Mouse (Mus musculus): ENCODE measurements around the gene Kctd21. TPM values are rescaled to one million over a fixed set of nuclear protein-coding genes. Genes with fewer than 3 reads are reported as not detected.

Gene Kctd21
- total RNA-seq, 2 experiments from 2014 or later: 0.92 to 1.1 TPM

DNA sequence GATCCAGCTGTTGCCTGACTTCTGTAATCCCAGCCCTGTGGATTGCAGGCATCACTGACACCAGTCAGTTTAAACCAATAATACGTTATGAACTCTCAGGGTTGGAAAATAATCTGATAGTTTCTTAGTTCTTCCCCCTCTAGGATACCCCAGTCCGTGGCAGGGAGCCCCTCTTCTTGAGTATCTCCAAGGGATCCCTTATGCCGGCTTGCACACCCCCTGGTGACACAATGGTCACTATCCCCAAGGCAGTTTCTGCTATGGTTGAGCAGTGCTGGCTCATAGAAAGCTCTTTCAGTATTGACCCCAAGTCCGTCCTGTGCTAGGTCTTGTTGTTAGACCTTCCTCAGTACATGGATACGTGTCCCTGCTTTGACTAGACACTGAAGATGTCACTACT is 16.7 kb downstream of the Kctd21 start:
- DNase-seq: no peak

DNA sequence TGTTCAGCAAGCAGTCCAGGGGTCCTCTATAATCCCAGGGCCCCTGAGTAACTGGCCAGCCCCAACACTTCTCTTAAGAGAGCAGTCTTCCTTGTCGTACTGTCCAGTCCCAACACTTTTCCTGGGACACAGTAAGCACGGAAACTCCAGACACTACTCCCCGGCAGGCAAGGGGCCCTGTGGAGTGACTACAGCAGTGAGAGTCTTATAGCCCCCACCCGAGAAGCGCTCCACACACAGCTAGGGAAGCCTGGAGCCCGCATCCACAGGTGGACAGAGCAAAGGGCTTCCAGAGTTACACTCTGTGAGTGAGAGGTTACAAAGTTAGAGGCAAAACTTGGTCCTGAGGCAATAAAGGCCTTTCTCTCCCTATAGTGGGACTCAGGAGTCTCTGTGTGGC is 17.3 kb downstream of the Kctd21 start:
- DNase-seq: no peak

DNA sequence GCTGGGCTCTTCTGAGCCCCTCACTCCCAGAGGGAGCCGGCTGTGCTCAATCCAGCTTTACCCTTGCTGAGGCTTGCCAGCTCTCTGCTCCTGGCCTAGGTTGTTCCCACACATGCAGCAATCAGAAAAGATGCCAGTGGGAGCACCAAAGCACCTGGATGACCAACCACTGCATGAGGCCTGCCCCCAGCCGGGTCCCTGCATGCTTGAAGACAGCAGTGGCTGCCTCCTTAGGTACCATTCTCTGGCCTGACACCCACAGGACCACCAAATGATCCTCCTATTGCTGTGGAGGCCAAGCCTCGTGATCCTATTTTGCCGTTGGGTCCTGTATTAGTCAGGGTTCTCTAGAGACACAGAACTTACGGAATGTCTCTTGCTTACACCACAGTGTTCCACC is 18.8 kb downstream of the Kctd21 start:
- DNase-seq: no peak

DNA sequence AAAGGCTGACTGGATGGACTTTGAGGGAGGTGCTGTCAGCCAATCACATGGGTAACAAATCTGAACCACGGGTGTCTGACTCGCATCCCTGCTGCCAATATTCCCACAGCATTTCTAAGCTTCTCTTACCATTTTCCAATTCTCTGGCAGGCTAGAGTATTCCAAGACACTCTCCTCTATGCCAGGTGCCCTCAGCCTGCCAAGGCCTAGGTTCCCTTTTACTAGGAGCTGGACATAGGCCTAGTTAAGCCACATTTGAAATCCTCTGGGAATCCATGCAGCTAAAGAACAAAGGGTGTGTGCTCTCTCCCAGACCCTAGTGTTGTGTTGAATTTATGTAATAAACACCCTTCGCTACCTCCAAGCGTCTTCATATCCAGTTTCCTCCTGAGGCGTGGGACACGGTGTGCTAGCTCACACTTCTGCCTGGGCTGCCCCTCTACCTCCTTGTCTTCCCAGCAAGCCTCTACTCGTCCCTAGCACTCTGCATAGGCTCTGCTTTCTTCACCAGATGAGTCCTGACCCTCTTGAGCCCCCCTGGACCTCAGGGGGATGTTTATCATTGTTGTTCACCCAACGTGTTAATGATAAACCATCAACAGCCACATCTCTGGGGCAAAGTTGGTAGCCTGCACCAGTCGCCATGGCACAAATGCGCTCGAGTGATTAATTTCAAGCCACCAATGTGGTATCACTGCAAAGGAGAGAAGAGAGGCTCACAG is 19.8 kb downstream of the Kctd21 start:
- DNase-seq: no peak

DNA sequence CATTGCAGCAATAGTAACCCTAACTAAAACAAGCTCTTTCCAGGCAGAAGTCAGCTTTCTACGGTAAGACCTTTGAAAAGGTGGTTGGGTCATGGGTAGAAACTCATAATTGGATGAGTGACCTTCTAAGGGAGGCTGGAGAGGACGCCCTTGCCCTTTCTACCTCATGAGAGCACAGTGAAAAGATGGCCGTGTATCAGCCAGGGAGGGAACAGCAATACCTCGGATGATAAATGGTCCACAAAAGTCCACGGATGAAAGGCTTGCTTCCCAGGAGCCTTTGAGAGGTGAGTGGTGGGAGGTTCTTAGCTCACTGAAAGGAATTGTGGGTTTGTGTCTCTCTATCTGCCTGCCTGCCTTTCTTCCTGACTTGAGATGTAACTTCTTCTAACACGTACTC is 21.2 kb downstream of the Kctd21 start:
- no peak for DNase-seq

DNA sequence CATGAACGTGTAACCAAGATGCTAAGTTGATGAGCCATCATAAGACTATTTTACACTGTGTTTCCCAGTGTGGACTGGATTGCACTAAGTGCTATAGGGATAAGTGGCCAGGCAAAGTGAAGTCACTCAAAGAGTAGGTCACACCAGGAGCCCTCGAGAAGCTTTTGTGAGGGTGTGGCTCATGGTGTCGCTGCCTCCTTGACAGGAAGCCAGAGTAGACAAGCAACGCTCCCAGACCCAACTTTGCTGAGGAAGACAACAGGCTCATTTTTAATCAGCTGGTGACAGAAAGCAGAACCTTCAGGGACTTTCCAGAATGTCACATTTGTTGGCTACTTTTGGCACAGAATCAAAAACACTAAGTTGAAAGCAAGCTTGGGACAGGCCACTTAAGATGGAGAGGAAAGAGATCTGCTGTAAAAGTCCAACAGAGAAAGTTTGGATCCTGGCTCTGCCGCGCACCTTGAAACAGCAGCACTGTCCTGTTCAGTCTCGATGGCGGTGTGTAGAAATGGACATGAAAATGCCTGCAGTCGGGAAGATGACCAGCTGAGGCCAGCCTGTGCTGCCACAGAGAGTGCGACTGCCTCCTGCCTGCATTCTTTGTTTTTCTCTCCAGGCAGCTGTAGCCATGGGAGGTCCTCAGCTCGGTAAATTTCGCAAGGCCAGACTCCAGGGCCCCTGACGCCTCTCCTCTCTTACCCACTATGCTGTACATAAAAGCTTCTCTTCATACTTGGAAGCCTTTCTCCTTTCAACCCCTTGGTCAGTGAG is 23.1 kb downstream of the Kctd21 start:
- DNase-seq: peak; percentile 44

DNA sequence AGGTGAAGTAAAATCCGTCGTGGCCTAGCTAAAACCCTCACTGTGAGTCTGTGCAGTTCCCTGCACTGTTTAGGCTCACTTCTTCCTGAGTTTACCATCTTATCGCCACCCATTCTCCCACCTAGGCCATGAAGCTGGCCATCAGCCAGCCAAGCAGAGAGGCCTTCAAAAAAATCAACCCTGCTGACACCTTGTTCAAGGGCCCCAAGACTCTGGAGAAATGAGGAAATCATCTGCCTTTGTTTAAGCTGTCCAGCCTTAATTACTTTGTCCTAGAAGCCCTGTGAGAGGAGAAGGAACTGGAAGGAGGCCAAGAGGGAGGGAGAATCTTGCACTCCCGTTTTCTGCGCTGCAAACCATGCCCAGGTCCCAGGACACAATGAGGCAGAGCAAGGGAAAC is 24.1 kb downstream of the Kctd21 start:
- DNase-seq: no peak

DNA sequence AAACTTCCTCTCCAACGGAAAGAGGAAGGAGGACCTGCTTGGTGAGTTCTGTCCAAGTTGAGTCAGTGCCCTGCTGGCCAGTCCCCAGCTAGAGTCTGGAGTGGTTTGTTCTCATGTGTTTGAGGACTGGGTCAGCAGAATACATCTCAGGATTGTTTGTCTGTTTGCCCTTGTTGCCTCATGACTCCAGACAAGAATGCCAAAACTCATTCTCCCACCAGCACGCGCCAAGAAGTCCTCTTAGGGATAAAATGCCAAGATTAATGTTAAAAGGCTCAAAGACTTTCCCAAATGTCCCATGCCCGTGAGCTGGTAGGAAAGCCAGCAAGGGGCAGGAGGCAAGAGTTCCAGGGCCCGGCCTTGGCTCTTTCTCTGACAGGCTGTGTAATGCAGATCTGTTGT is 24.7 kb downstream of the Kctd21 start:
- peak; percentile 27 for DNase-seq

DNA sequence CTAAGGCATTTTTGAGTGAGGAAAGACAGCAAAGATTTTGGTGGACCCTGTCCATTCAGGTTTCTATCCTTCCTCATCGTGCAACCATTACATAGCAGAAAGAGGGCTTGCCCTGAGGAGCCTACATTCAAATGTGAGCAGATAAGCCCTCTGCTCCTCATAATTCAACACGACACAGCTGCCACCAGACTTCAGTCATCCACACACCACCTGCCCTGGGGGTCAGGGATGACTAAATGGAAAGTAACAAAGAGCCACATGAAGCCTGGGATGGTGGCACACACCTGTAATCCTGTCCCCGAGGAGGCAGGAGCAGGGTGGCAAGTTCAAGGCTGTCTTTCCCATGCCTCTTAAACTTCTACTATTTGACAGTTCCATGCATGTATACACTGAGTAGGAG is 25.7 kb downstream of the Kctd21 start:
- DNase-seq: no peak

DNA sequence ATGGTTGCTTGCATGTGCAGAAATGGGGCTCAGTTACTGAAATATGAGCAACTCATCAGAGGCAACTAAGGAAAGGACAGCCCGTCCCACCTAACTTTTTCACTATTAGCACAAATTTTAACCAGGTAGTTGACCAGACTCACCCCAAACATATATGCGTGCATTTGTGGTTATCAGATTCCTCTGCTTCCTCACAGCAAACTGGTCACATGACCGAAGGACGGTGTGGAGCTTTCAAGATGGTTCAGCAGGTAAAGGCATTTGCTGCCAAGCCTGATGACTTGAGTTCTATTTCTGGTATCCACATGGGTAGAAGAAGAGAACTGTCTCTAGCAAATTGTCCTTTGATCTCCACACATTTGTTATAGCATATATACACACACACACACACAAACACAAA is 26.2 kb downstream of the Kctd21 start:
- DNase-seq: no peak

DNA sequence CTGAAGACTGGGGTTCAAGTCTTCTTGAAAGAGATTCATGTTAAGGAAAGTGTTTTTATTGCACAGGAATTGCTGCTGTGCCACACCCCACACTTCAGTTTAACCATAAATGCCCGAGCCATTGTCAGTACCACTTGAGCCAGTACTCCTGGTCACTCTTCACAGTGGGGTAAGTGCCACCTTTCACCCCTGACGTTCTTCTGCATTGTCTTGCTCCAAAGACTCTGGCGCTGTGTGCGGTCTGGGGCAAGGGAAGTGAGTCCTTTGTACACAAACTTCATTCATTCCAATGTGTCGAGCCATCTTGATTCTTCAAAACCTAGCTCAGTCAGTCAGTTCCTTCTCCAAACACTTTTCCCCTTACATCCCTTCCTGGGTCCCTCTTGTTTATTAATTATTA is 28.0 kb downstream of the Kctd21 start:
- no peak for DNase-seq

DNA sequence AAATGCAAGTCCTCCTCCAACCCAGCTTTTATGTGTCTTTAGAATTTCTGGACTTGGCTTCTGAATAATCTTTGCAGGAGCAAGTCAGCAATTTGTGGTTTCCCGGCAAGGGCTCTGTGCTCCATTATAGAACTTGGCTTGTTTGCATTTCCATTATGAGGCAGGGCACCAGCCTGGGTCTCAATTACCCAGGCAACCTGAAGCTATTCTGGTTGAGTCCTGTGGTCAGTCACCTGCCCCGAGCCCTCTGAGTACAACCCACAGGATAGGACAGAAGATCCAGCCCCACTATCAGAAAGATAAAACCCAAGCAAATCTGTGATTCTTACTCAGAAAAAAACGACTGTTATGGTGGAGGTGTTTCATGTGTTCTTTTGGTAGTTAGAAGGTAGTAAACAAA is 28.8 kb downstream of the Kctd21 start:
- no peak for DNase-seq

DNA sequence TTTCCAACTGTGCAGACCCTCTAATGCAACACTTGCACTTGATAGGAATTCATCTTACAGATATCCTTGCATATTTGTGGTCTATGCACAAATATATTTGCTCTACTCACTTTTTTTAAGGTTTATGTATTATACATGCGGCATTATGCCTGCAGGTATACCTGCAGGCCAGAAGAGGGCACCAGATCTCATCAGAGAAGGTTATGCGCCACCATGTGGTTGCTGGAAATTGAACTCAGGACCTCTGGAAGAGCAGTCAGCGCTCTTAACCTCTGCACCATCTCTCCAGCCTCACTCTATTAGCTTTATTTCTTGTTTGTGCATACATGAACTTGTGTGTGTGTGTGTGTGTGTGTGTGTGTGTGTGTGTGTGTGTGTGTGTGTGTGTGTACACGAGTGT is 29.3 kb downstream of the Kctd21 start:
- peak; percentile 56 for DNase-seq

DNA sequence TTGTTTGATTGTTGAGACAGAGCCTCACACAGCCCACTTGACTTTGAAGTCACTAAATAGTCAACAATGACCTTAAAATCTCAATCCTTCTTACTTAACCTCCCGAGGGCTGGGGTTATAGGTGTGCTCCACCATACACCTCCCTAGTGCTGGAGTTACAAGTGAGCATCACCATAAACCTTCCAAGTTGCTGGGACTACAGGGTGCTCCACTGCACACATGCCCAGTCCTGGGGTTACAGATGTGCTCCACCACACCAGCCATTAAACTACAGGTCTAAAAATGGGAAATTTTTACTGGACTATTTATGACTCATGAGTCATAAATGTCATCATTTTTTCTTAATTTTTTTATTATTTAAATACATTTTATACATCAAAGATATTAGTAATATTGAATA is 33.8 kb downstream of the Kctd21 start:
- DNase-seq: no peak

DNA sequence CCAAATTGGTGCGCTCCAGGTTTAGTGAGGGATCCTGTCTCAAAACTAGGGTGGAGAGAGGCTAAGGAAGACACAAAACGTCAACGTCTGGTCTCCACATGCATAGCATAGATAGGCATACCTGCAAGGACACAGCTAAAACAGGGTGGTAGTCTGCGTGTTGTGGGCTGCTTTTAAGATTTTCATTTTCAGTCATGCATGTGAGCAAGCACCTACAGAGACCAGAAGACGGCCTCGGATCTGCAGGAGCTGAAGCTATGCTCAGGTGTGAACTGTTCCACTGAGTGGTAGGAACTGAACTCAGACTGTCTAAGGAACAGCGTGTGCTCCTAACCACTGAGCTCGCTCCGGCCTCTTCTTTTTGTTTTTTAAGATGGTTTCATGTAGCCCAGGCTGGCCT is 43.0 kb downstream of the Kctd21 start:
- DNase-seq: no peak

DNA sequence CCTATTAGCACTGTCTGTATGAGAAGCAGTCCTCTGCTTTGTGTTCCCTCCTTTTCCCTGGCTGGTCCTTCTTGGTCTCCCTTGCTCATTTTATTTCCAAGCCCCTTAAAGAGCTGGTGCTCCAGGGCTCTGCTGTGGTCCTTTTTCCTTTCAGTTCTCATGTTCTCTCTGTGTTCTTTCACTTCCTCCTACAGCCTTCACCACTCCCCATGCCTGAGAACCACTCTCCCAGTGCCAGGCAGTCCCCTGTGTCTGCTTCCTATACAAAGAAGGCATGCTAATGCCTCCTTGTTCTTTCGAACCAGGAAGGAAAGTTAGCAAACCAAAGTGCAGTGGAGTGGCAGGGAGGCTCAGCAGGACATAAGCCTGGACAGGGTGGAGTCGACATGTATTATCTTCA is 43.8 kb downstream of the Kctd21 start:
- DNase-seq: no peak

DNA sequence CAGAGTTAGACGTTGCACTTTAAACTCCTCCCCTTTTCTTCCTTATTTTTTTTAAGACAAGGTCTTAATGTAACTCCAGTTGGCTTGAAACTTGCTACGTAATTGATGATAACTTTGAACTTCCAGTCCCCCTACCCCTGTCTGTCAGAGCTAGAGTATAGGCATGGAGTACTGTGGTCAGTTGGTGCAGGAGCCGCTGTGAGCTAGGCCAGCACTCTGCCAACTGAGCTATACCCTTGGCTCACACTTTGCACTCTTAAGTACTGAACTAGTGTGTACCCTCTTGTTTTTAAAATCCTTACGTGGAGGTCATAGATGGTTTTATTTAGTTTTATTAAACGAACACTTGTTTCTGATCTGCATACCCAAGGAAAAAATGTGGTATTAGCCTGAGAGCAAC is 47.2 kb downstream of the Kctd21 start:
- DNase-seq: no peak

DNA sequence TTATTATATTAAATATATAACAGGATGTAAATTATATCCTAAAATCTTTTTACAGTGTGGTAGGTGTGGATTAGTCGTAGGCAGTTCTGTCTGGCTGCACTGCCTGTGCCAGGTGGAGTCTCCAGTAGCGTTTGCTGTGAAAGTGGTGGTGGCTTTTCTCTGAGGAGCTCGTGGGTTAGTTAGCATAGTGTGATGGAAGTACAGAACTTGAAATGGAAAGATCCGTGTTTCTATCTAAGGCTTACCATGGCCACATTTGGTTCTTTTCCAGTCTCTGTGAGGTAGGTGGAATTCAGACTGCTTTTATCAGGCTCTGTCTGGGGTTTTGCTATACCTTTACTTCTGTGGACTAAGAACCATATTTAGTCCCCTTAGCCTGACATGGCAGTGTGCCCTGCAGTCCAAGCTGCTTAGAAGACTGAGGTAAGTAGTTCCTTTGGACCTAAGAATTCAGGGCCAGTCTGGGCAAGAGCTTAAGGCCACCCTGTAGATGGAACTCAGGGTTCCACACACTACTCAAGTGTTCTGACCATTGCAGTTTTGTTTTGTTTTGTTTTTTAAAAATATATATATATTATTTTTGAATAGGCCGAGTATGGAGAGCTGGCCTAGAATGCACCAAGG is 48.5 kb downstream of the Kctd21 start:
- no peak for DNase-seq

DNA sequence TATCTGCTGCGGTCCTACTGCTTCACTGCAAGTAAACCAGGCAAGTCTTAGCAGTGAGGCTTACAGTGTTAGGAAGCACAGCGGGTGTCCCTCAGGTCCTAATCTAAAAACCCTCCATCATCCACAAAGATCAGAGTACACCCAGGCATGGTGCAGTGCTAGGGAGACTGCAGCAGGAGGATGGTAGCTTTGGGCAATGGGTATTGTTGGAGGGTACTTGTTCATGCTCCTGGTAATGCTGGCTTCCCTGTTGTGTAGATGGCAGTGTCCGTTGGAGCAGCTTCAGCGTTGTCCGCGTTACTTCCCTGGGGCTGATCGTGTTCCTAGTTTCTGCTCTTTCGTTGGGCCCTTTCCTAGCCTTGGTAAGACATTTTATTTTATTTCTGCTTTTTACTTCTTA is 50.5 kb downstream of the Kctd21 start:
- no peak for DNase-seq

DNA sequence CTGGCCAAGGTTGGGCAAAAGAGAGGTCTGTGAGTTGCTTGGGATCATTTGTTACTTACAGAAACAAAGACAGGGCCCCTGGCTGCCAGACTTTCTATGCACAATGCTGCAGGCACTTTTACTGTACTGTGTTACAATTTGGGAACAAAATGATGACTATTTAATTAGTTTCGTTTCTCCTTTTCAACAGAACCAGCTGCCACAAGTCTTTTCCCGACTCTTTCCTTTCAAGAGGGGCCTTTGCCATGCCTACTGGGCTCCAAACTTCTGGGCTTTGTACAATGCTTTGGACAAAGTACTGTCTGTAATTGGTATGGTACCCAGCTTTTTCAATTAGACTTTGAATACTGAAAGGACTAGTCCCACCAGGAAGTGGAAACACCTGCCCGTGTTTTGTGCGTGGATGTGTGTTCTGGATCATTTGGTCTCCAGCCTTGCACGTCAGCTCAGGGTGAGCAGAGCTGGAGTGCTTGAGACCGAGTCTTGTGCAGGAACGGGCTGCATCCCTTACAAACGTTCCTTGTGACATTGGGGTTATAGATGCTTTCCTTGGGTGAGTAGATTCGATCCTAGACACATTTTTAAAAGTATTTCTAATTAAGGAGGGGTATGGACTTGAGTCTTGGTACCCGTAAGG is 51.5 kb downstream of the Kctd21 start:
- DNase-seq: no peak

DNA sequence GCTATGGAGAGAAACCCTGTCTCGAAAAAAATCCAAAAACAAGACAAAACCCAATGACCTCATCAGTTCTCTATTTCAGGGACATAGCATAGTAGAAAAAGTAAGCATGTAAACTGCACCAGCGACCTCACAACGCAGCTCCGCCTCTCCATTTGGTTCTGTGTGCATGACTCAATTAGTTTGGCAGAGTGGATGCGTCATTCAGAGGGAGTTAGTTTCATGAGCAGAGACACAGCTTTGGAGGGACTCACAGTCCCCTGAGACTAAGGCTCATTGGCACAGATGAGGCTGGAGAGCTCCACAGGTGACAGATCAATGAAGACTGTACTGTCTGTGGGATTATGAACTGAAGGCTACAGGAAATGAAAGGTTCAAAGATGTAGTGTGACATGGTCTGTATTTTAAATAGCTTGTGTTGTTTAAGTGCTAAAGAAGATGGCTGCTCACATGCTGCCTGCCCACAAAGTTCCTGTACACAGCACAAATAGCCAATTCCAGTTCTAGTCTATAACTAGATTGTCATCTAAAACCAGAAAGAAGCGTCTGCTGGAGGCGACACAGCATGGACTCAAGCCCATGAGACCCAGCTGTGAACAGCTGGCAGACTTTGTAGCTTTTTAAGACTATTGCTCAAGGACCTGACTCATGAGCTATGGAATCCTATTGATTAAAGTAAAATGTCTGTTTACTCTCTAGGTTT is 54.1 kb downstream of the Kctd21 start:
- peak; percentile 44 for DNase-seq

DNA sequence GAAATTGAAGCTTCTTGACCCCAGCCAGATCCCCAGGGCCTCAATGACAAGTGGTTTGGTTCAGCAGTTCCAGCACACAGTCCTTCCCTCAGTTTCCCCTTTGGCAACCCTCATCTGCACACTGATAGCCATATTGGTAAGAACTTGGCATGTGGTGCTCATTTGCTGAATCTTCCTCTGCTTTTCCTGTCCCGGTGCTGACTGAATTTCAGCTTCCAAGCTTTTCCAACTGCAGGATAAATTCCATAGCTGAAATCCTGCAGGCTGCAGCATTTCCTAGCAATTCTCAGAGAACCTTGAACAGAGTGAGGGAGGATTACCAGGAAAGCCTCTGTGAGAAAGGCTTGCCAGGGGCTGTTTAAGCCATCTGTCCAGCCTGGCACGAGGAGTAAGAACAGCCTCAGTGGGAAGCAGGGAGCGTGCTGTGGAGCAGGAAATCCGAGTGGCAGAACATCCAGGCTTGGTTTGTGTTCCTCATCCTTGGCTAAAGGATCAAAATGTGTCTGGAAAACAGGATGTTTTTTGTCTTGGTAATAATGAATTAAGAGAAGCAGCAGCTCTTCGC is 54.8 kb downstream of the Kctd21 start:
- peak; percentile 25 for DNase-seq

Data from heart, postnatal 4 days (tissue).